Mouse (Mus musculus) hindbrain, embryonic 11.5 days (tissue): ENCODE results near the gene Icam4. TPM values are rescaled to one million over a fixed set of nuclear protein-coding genes. Genes with fewer than 3 reads are reported as not detected.

ENCODE experiments used
- microRNA counts: library from miRNA; unstranded; fragments of <30 nt; microRNA quantifications from one replicate; lab custom pipeline; 2015
- polyA plus RNA-seq: library from polyadenylated mRNA; unstranded; fragments of >200 nt; fragmentation: Nextera tagmentation; extraction: Ambion mirVana; gene quantifications from 2 replicates; pipeline ENCODE4 v1.2.1, GENCODE M21; 2014

The Icam4 gene
- polyA plus RNA-seq, 1 experiment from 2014 or later = 5.7 TPM

MicroRNA genes within 50 kb of the gene (microRNA counts, 519-probe panel; counts per million panel counts)
- not detected for microRNA mmu-miR-1900 (lab: Ali Mortazavi, UCI)

Other genes with a start within 250 kb of the Icam4 start
- gene Col5a3, start 214.3 kb upstream of the Icam4 start, polyA plus RNA-seq = 0.32 and 0.66 TPM in 2 replicates
- not detected in 2 replicates for gene Rdh8, start 210.9 kb upstream of the Icam4 start, polyA plus RNA-seq
- 0.59 and 0.97 TPM in 2 replicates for gene A230050P20Rik, start 160.7 kb upstream of the Icam4 start, polyA plus RNA-seq
- 4.3 and 4.9 TPM in 2 replicates for gene Angptl6, start 149.6 kb upstream of the Icam4 start, polyA plus RNA-seq
- gene Ppan, start 141.2 kb upstream of the Icam4 start, polyA plus RNA-seq = 55.9 and 57.8 TPM in 2 replicates
- 342 and 364 TPM in 2 replicates for gene Eif3g, start 130.8 kb upstream of the Icam4 start, polyA plus RNA-seq
- 65.6 and 82.9 TPM in 2 replicates for gene Dnmt1, start 69.5 kb upstream of the Icam4 start, polyA plus RNA-seq
- 23.4 TPM in 2 replicates for gene S1pr2, start 52.6 kb upstream of the Icam4 start, polyA plus RNA-seq
- gene Mrpl4, start 26.6 kb upstream of the Icam4 start, polyA plus RNA-seq = 120 and 132 TPM in 2 replicates
- gene Icam1, start 13.4 kb upstream of the Icam4 start, polyA plus RNA-seq = 4.3 and 4.5 TPM in 2 replicates
- gene Icam5, start 2.7 kb downstream of the Icam4 start, polyA plus RNA-seq = 0.24 TPM in 1 of 2 replicates, not detected in the other
- 0.45 and 2.7 TPM in 2 replicates for gene Zglp1, start 37.7 kb downstream of the Icam4 start, polyA plus RNA-seq
- gene Gm49373, start 43.7 kb downstream of the Icam4 start, polyA plus RNA-seq = 0.40 and 1.0 TPM in 2 replicates
- gene Fdx1l, start 44.2 kb downstream of the Icam4 start, polyA plus RNA-seq = 46.1 and 53.2 TPM in 2 replicates
- gene Gm38431, start 62.6 kb downstream of the Icam4 start, polyA plus RNA-seq = 2.0 and 2.3 TPM in 2 replicates
- 60.2 and 60.7 TPM in 2 replicates for gene Raver1, start 62.6 kb downstream of the Icam4 start, polyA plus RNA-seq
- gene Tyk2, start 101.9 kb downstream of the Icam4 start, polyA plus RNA-seq = 6.9 and 8.0 TPM in 2 replicates
- 306 and 307 TPM in 2 replicates for gene Cdc37, start 120.6 kb downstream of the Icam4 start, polyA plus RNA-seq
- gene Pde4a, start 136.3 kb downstream of the Icam4 start, polyA plus RNA-seq = 5.2 and 5.7 TPM in 2 replicates
- gene Keap1, start 210.0 kb downstream of the Icam4 start, polyA plus RNA-seq = 23.6 and 23.7 TPM in 2 replicates
- 0.59 and 0.73 TPM in 2 replicates for gene S1pr5, start 219.1 kb downstream of the Icam4 start, polyA plus RNA-seq
- gene Atg4d, start 235.9 kb downstream of the Icam4 start, polyA plus RNA-seq = 45.3 and 50.6 TPM in 2 replicates